Mouse (Mus musculus): ENCODE results near the gene Dtymk. TPM values are rescaled to one million over a fixed set of nuclear protein-coding genes. Genes with fewer than 3 reads are reported as not detected.
"Not testable (repeated sequence)": the region's sequence is repeated elsewhere in the genome, so short reads cannot be mapped to it uniquely, and the experiment has no call there.

The Dtymk gene
- 43.7 and 44.0 TPM in 2 replicates for polyA plus RNA-seq (2012; rRNA removed)

GRCm38 (mm10) chr1:93801741-93802238 lies at the start of gene Dtymk:
Gene Dtymk (minus strand): TSS chr1:93801934.
- H3K4me3 ChIP-seq (ENCODE audit: extremely low read depth, insufficient read depth, insufficient read length), result peak within 1 kb of the TSS; percentile 90
- WGBS, result under 1% methylated on average over 42 of the region's 42 CpGs
- peak; percentile 87 to 91 for DNase-seq (ENCODE audit: low read depth in 1 of 2, low spot score in 2 of 2)
- H3K27me3 ChIP-seq (ENCODE audit: control insufficient read depth, insufficient read depth, low read length), result no peaks in the 10 kb centered on the region
- peak within 1 kb of the TSS; percentile 88 for H3K27ac ChIP-seq (ENCODE audit: insufficient read depth, low read length)
- peak; percentile 31; the same call in 1 of the 2 replicates for TF ChIP-seq POLR2A (IDR thresholded peaks at IDR 0.05; ENCODE audit: low read depth, low read length)
- peak; percentile 13; the same call in 1 of the 2 replicates for TF ChIP-seq CTCF (IDR thresholded peaks at IDR 0.05; ENCODE audit: extremely low read depth, insufficient read depth, insufficient read length, insufficient replicate concordance)
- peaks cover 10% of the 10 kb centered on the region for H3K4me1 ChIP-seq (ENCODE audit: control insufficient read depth, insufficient read depth, insufficient read length)
- peaks cover 6% of the 10 kb centered on the region for H3K36me3 ChIP-seq (ENCODE audit: control insufficient read depth, insufficient read depth, low read length)

- not testable (repeated sequence) for H3K4me1 ChIP-seq (ENCODE audit: control insufficient read depth, insufficient read depth, insufficient read length); H3K27ac ChIP-seq (ENCODE audit: insufficient read depth, low read length); H3K27me3 ChIP-seq (ENCODE audit: control insufficient read depth, insufficient read depth, low read length); DNase-seq (ENCODE audit: low read depth in 1 of 2, low spot score in 2 of 2); H3K36me3 ChIP-seq (ENCODE audit: control insufficient read depth, insufficient read depth, low read length); H3K4me3 ChIP-seq (ENCODE audit: extremely low read depth, insufficient read depth, insufficient read length)
- 65% methylated on average over 2 of the region's 3 CpGs for WGBS
Measured at GRCm38 (mm10) chr1:93845766-93846366, 44.1 kb upstream of the Dtymk start.

- H3K27me3 ChIP-seq (ENCODE audit: control insufficient read depth, insufficient read depth, low read length); H3K27ac ChIP-seq (ENCODE audit: insufficient read depth, low read length); H3K4me1 ChIP-seq (ENCODE audit: control insufficient read depth, insufficient read depth, insufficient read length); H3K4me3 ChIP-seq (ENCODE audit: extremely low read depth, insufficient read depth, insufficient read length); DNase-seq (ENCODE audit: low read depth in 1 of 2, low spot score in 2 of 2): not testable (repeated sequence)
- WGBS, result 93% methylated on average over 8 of the region's 8 CpGs
- peaks cover 16% of the 10 kb centered on the region for H3K36me3 ChIP-seq (ENCODE audit: control insufficient read depth, insufficient read depth, low read length)
Measured at GRCm38 (mm10) chr1:93838569-93838968, 36.8 kb upstream of the Dtymk start.

- 89% methylated on average over 7 of the region's 8 CpGs for whole genome bisulfite sequencing
Measured at GRCm38 (mm10) chr1:93837335-93837734, 35.6 kb upstream of the Dtymk start.

DNA sequence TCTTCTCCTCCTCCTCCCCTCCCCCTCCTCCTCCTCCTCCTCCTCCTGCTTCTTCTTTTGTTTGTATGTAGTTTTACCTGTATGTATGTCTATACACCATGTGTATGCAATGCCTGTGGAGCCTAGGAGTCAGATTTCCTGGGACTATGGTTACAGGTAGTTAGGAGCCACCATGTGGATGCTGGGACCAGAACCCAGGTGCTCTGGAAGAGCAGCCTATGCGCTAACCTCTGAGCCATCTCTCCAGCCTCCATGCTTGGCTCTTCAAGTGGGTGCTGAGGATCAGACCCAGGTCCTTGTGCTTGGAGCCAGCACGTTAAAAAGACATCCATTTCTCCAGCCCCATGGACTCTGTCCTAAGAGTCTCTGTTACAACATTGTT lies 34.8 kb upstream of the Dtymk start:
- no peak overlapping the region for H3K27ac ChIP-seq (ENCODE audit: insufficient read depth, low read length)
- WGBS, result 91% methylated on average over 2 of the region's 2 CpGs
- peaks cover 16% of the 10 kb centered on the region for H3K36me3 ChIP-seq (ENCODE audit: control insufficient read depth, insufficient read depth, low read length)
- no peaks in the 10 kb centered on the region for H3K4me1 ChIP-seq (ENCODE audit: control insufficient read depth, insufficient read depth, insufficient read length)
- DNase-seq (ENCODE audit: low read depth in 1 of 2, low spot score in 2 of 2), result no peak
- no peaks in the 10 kb centered on the region for H3K27me3 ChIP-seq (ENCODE audit: control insufficient read depth, insufficient read depth, low read length)
- no peak for TF ChIP-seq POLR2A (IDR thresholded peaks at IDR 0.05; ENCODE audit: low read depth, low read length)
- TF ChIP-seq CTCF (IDR thresholded peaks at IDR 0.05; ENCODE audit: extremely low read depth, insufficient read depth, insufficient read length, insufficient replicate concordance), result no peak
- H3K4me3 ChIP-seq (ENCODE audit: extremely low read depth, insufficient read depth, insufficient read length), result no peak overlapping the region

More at GRCm38 (mm10) chr1:93837335-93837734, 35.6 kb upstream of the Dtymk start:
- TF ChIP-seq POLR2A (IDR thresholded peaks at IDR 0.05; ENCODE audit: low read depth, low read length) (no peak), CTCF (IDR thresholded peaks at IDR 0.05; ENCODE audit: extremely low read depth, insufficient read depth, insufficient read length, insufficient replicate concordance) (no peak)
- no peak for DNase-seq (ENCODE audit: low read depth in 1 of 2, low spot score in 2 of 2)
- no peak overlapping the region for H3K4me3 ChIP-seq (ENCODE audit: extremely low read depth, insufficient read depth, insufficient read length)
- no peaks in the 10 kb centered on the region for H3K4me1 ChIP-seq (ENCODE audit: control insufficient read depth, insufficient read depth, insufficient read length)
- H3K27me3 ChIP-seq (ENCODE audit: control insufficient read depth, insufficient read depth, low read length), result no peaks in the 10 kb centered on the region
- H3K36me3 ChIP-seq (ENCODE audit: control insufficient read depth, insufficient read depth, low read length), result peaks cover 16% of the 10 kb centered on the region
- no peak overlapping the region for H3K27ac ChIP-seq (ENCODE audit: insufficient read depth, low read length)

GRCm38 (mm10) chr1:93835876-93836531 lies 34.3 kb upstream of the Dtymk start:
- Histone ChIP-seq H3K27me3 (ENCODE audit: control insufficient read depth, insufficient read depth, low read length) (no peaks in the 10 kb centered on the region), H3K4me1 (ENCODE audit: control insufficient read depth, insufficient read depth, insufficient read length) (no peaks in the 10 kb centered on the region), H3K36me3 (ENCODE audit: control insufficient read depth, insufficient read depth, low read length) (peaks cover 16% of the 10 kb centered on the region), H3K4me3 (ENCODE audit: extremely low read depth, insufficient read depth, insufficient read length) (no peak overlapping the region), H3K27ac (ENCODE audit: insufficient read depth, low read length) (no peak overlapping the region)
- no peak for DNase-seq (ENCODE audit: low read depth in 1 of 2, low spot score in 2 of 2)
- TF ChIP-seq CTCF (IDR thresholded peaks at IDR 0.05; ENCODE audit: extremely low read depth, insufficient read depth, insufficient read length, insufficient replicate concordance) (no peak), POLR2A (IDR thresholded peaks at IDR 0.05; ENCODE audit: low read depth, low read length) (no peak)
- 95% methylated on average over 6 of the region's 6 CpGs for WGBS

DNA sequence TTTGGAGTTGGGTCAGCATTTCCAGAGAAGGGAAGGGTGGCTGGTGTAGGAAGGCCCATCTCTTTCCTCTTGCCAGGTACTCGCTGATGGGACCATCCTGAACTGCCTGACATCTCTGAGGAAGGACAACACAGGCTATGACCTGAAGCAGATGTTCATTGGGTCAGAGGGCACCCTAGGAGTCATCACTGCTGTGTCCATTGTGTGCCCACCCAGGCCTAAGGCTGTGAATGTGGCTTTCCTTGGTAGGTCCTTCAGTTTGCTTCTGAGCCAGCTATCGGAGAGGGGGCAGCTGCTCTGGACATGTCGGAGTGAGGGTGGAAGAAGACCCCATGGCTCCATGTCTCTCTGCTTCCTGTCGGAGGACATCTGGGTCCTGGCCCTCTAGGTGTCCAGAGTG lies 33.5 kb upstream of the Dtymk start:
- no peak for DNase-seq (ENCODE audit: low read depth in 1 of 2, low spot score in 2 of 2)
- no peaks in the 10 kb centered on the region for H3K4me1 ChIP-seq (ENCODE audit: control insufficient read depth, insufficient read depth, insufficient read length)
- H3K4me3 ChIP-seq (ENCODE audit: extremely low read depth, insufficient read depth, insufficient read length), result no peak overlapping the region
- H3K27ac ChIP-seq (ENCODE audit: insufficient read depth, low read length), result no peak overlapping the region
- H3K27me3 ChIP-seq (ENCODE audit: control insufficient read depth, insufficient read depth, low read length), result no peaks in the 10 kb centered on the region
- TF ChIP-seq POLR2A (IDR thresholded peaks at IDR 0.05; ENCODE audit: low read depth, low read length) (no peak), CTCF (IDR thresholded peaks at IDR 0.05; ENCODE audit: extremely low read depth, insufficient read depth, insufficient read length, insufficient replicate concordance) (no peak)
- WGBS, result 95% methylated on average over 4 of the region's 4 CpGs
- peaks cover 16% of the 10 kb centered on the region for H3K36me3 ChIP-seq (ENCODE audit: control insufficient read depth, insufficient read depth, low read length)
